10 mouse cellular contexts compared by ENCODE assay signal in genomic region chr6:114719100-114719499, GRCm38 (mm10).
DNase-seq lines count a peak whose midpoint lies in the region; ATAC-seq and TF ChIP-seq lines count a peak whose summit lies in the region.
"Had no signal": no experiment of that assay in that cellular context is flagged by ENCODE, and none has a peak within 500 bp of the region (broad histone marks: within the 10 kb centered on the region; RNA-seq: fewer than 3 reads in every experiment).

No protein-coding gene starts in this region.

- no peak for ATAC-seq in heart, embryonic 14.5 days (ENCODE audit: insufficient number of reproducible peaks, insufficient read depth, low FRiP score, low read depth)
- ATAC-seq in lung, embryonic 14.5 days (ENCODE audit: insufficient read depth), result no peak
- ATAC-seq in forebrain, embryonic 14.5 days, result no peak
- no peak for ATAC-seq in activated CD4-positive, CD25-positive, alpha-beta regulatory T cell, adult 4 months

- no peaks in the 10 kb centered on the region for H3K36me3 ChIP-seq in heart, embryonic 14.5 days (ENCODE audit: control insufficient read depth, insufficient read depth, low read length)
- H3K36me3 ChIP-seq in lung, embryonic 14.5 days (ENCODE audit: insufficient read depth), result no peaks in the 10 kb centered on the region
- no peaks in the 10 kb centered on the region for H3K36me3 ChIP-seq in forebrain, embryonic 14.5 days (ENCODE audit: control insufficient read depth, insufficient read depth, low read length)
- H3K36me3 ChIP-seq: limb, embryonic 13.5 days had no signal

- intact Hi-C loops in heart, postnatal 25 days (cut with DNase I), result no loop called here
- intact Hi-C loops in left cerebral cortex, postnatal 25 days (cut with DNase I), result loop anchor here (2.0 kb wide), 1 partner anchor 58 kb away; no protein-coding TSS in a partner anchor

- no peaks in the 10 kb centered on the region for H3K9me3 ChIP-seq in heart, embryonic 14.5 days (ENCODE audit: control insufficient read depth, low read length)
- no peaks in the 10 kb centered on the region for H3K9me3 ChIP-seq in lung, embryonic 14.5 days (ENCODE audit: low read depth, low read length)
- H3K9me3 ChIP-seq in forebrain, embryonic 14.5 days (replicated peaks; ENCODE audit: control insufficient read depth, low read length), result no peaks in the 10 kb centered on the region
- H3K9me3 ChIP-seq: limb, embryonic 13.5 days had no signal

- no peaks in the 10 kb centered on the region for H3K27me3 ChIP-seq in heart, embryonic 14.5 days (ENCODE audit: control insufficient read depth, insufficient read depth, low read length)
- H3K27me3 ChIP-seq in lung, embryonic 14.5 days (ENCODE audit: insufficient read depth, low read length), result no peaks in the 10 kb centered on the region
- no peaks in the 10 kb centered on the region for H3K27me3 ChIP-seq in forebrain, embryonic 14.5 days (replicated peaks; ENCODE audit: control insufficient read depth, insufficient read depth, low read length)
- H3K27me3 ChIP-seq: limb, embryonic 13.5 days had no signal

- no peak overlapping the region for H3K4me2 ChIP-seq in heart, embryonic 14.5 days (ENCODE audit: low read length)
- H3K4me2 ChIP-seq in lung, embryonic 14.5 days, result no peak overlapping the region
- H3K4me2 ChIP-seq in forebrain, embryonic 14.5 days (ENCODE audit: low read length), result no peak overlapping the region
- H3K4me2 ChIP-seq: limb, embryonic 13.5 days had no signal

- DNase-seq in heart, postnatal 25 days (ENCODE audit: low spot score), result no peak
- peak; percentile 74 for DNase-seq in lung, embryonic 14.5 days
- no peak for DNase-seq in lung, adult 2 months
- peak; percentile 59 for DNase-seq in forebrain, embryonic 14.5 days (ENCODE audit: low spot score)
- peak; percentile 25 to 58 for DNase-seq in left cerebral cortex, postnatal 25 days (ENCODE audit: low spot score in 2 of 2)
- DNase-seq: right cerebral cortex, postnatal 25 days had no signal

- no peak for TF ChIP-seq POLR2A in lung, adult 2 months (IDR thresholded peaks at IDR 0.05; ENCODE audit: borderline replicate concordance, extremely low read depth, low read depth, low read length)

- H3K4me3 ChIP-seq in heart, embryonic 14.5 days (ENCODE audit: control insufficient read depth in 1 of 2, insufficient read depth in 1 of 2, low read depth in 1 of 2, low read length in 2 of 2), result no peak overlapping the region
- no peak overlapping the region for H3K4me3 ChIP-seq in lung, embryonic 14.5 days (ENCODE audit: low read depth, low read length)
- no peak overlapping the region for H3K4me3 ChIP-seq in lung, adult 2 months (replicated peaks; ENCODE audit: extremely low read depth, low read depth, low read length)
- H3K4me3 ChIP-seq in forebrain, embryonic 14.5 days (ENCODE audit: low read depth, low read length), result no peak overlapping the region
- H3K4me3 ChIP-seq: erythroblast, embryonic 14.5 days; limb, embryonic 13.5 days had no signal

- H3K9ac ChIP-seq in heart, embryonic 14.5 days (ENCODE audit: low read length), result no peak overlapping the region
- no peak overlapping the region for H3K9ac ChIP-seq in lung, embryonic 14.5 days
- no peak overlapping the region for H3K9ac ChIP-seq in forebrain, embryonic 14.5 days (ENCODE audit: low read length)
- H3K9ac ChIP-seq: limb, embryonic 13.5 days had no signal

- whole genome bisulfite sequencing in heart, embryonic 14.5 days, result 31% methylated on average over 5 of the region's 5 CpGs
- WGBS in lung, embryonic 14.5 days, result 37% methylated on average over 5 of the region's 5 CpGs
- WGBS in lung, adult 2 months, result 40% methylated on average over 5 of the region's 5 CpGs
- WGBS in forebrain, embryonic 14.5 days, result 28% methylated on average over 5 of the region's 5 CpGs

- TF ChIP-seq CTCF in lung, embryonic 14.5 days (IDR thresholded peaks at IDR 0.05; ENCODE audit: low read depth), result no peak
- no peak for TF ChIP-seq CTCF in lung, adult 2 months (IDR thresholded peaks at IDR 0.05; ENCODE audit: insufficient read depth, low read length)

- H3K4me1 ChIP-seq in heart, embryonic 14.5 days (ENCODE audit: control insufficient read depth in 2 of 2, insufficient read depth in 2 of 2, low read length in 2 of 2), result peaks cover 29 to 32% of the 10 kb centered on the region in 2 experiments
- peaks cover 29% of the 10 kb centered on the region for H3K4me1 ChIP-seq in lung, embryonic 14.5 days (ENCODE audit: insufficient read depth)
- H3K4me1 ChIP-seq in lung, adult 2 months (ENCODE audit: control insufficient read depth, insufficient read depth, low read length), result no peaks in the 10 kb centered on the region
- H3K4me1 ChIP-seq in forebrain, embryonic 14.5 days (ENCODE audit: control insufficient read depth, insufficient read depth, low read length), result peaks cover 16% of the 10 kb centered on the region

- peak overlapping the region; percentile 46 to 48; a peak in 2 of 4 replicates for H3K27ac ChIP-seq in heart, embryonic 14.5 days (replicated peaks in 1 of 2; ENCODE audit: control insufficient read depth in 1 of 2, insufficient read depth in 1 of 2, low read depth in 2 of 2, low read length in 2 of 2)
- peak overlapping the region; percentile 54 for H3K27ac ChIP-seq in lung, embryonic 14.5 days (ENCODE audit: low read depth)
- H3K27ac ChIP-seq in forebrain, embryonic 14.5 days (ENCODE audit: low read depth, low read length), result no peak overlapping the region
- H3K27ac ChIP-seq: limb, embryonic 13.5 days had no signal

Comparison
In these comparisons a context has a peak if more than half of its experiments do, and no peak if none do; other contexts are left out.
1. DNase-seq: peak in lung, embryonic 14.5 days (single experiment), forebrain, embryonic 14.5 days (single experiment) and left cerebral cortex, postnatal 25 days (2 of 2); none in heart, postnatal 25 days (single experiment) and lung, adult 2 months (single experiment).